Mouse (Mus musculus): ENCODE results near the gene Tmcc3.
A peak's percentile ranks its signal among the peaks of the same experiment; 100 is the strongest.

DNA sequence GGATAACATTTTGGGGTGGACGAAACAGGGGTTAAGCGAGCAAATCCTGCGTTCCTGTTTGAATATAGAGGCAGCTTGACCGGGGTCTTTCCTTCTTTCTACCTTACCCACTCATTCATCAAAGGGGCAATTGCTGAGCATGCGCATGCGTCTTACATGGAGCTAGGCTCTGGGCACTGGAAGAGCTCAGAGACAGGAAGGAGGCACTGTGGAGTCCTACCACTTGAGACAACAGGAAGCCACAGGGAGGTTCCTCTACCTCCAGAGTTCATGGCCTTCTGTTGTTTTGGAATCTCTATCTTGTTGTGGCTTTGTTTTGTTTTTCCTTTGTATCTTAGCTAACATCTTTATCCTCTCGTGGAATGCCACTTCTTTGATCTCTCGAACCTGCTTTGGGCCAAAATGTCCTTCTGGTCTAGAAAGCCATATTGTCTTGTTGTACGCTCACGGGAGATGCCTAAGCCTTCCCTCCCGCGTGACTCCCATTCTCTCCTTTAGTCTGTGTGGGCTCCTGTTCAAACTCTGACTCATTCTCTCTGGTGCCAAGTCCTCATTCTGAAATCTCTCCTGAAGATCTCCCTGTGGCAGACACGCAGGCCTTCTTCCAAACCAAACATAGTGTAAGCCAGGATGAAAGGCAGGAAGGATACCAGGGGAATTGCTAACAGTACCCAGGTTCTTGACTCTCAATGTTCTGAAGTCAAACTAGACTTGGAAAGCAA lies 168.8 kb downstream of the Tmcc3 start:
- TF ChIP-seq CTCF (IDR thresholded peaks at IDR 0.05) (peak; percentile 21; the same call in 1 of the 2 replicates), EP300 (IDR thresholded peaks at IDR 0.05; ENCODE audit: insufficient read depth, low read depth, low read length) (peak; percentile 80; the same call in 1 of the 2 replicates), POLR2A (IDR thresholded peaks at IDR 0.05; ENCODE audit: insufficient read depth, low read depth, low read length) (no peak; the same call in 1 of the 2 replicates)
